Mouse (Mus musculus) c-Kit-negative CD71-positive TER-119-positive erythroid progenitor cells, embryonic 14.5 days (primary cell): ENCODE results near the gene Ccdc157.
A peak's percentile ranks its signal among the peaks of the same experiment; 100 is the strongest.

Source experiments
- DNase-seq: peaks from one replicate; pipeline ENCODE4 v3.0.0-alpha.2; 2013; ENCODE audit warnings: low read depth, low spot score

Ccdc157 gene

DNA sequence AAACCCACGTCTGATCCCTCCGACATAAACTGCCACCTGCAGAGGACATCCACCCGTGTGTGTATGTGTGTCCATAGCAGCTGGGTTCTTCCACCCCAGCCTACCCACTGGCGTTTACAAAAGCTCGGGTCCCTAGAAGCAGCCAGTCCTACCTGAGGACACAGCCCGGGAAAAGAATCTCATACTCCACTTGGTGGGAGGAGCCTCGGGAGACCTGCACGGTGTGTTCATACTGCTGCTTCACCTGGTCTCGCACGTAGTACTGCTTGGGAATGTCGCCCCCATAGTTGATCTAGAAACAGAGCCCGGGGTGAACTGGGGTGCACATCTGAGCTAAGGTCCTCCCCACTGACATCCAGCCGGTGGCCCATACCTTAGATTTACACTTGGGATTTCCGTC is 56.6 kb downstream of the Ccdc157 start:
- no peak for DNase-seq

DNA sequence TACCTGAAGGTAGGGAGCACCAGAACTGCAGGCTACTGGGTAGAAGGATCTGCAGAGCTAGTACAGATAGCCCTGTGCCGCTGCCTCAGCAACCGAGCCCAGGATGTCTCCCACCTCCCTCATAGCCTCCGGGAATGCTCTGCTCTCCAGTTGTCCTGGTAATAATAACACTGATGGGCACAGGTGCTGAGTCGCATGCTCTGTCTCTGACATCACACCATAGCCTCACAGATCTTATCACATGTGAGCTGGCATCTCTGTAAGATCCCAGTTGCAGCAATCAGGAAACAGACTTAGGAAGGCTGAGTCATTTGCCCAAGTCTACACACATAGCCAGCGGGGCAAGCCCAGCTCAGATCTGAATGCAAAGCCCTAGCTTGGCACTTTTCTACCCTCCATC is 58.2 kb downstream of the Ccdc157 start:
- no peak for DNase-seq

DNA sequence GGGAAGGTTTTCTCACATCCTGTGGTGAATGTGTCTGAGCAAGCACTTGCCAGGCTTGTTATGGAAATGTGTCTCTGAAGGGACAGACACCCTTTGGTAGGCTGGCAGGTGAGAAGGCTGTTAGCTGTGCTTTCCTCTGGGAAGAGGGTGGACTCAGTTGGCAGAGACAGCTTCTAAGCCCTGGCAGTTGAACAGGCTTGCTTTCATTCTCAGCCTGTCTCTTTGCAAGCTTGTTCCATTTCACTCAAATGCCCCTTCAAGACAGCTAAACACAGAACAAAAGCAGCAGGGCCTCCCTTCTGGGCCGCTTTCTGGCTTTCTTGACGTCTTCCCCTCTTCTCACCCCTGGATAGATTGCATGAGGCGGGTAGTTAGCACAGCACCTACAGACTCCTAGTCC is 60.6 kb downstream of the Ccdc157 start:
- no peak for DNase-seq

DNA sequence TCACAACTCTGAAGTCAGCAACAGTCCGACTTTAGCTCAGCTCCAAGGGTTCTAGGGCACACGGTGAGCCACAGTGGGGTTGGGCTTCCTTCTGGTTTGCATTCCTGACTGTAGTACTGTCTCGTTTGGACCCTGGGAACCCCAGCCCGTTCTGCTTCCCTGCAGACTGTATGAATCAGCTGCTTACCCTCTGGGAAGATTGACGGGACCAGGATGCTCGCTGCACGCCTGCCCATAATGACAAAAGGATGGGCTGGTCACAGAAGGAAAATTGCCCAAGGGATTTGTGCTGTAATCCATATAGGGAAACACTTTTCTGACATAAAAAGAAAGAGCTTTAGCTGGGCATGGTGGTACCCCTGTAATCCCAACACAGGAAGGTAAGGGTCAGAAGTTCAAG is 61.3 kb downstream of the Ccdc157 start:
- no peak for DNase-seq

DNA sequence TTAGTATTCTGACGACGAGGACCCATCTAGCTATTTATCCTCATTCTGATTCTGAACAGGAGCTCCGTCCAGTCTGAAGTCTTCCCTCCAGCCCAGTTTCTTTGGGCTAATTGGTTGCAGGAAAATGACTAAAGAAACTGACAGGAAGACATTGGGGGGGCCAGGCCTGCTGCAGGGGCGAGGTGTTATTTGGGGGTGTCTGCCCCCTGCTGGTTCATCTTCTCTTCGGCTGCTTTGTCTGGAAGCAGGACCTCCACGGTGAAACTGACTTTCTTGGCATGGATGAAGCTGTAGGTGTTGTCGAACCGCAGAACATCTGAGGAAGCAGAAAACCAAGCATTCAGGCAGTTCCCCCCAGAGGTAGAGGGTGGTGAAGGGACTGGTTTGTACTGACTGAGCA is 62.0 kb downstream of the Ccdc157 start:
- DNase-seq = no peak

DNA sequence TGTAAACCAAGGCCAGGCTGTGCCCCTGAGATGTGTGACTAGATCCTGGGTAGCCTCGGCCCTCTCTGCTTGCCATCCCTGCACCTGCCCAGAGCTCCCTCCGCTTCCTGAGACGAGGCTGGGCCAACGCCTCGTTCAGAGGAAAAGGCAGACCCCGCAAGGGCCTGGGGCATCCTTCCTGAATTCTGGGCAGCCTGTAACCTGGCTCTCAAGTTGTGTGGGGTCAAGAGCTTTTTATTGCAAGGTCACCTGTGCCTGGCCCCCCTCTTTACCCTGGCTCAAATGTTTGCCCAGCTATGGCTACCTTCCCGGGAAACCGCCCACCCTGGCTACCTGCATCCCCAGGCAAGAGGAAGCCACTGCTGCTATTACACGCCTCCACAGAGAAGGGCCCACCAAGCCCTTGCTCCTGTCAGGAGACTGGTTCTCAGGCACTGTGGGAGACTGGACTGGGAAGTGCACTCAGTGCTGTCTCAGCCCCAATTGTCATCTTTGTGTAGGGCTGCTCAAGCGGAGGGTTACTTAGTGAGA is 62.9 kb downstream of the Ccdc157 start:
- DNase-seq = no peak

DNA sequence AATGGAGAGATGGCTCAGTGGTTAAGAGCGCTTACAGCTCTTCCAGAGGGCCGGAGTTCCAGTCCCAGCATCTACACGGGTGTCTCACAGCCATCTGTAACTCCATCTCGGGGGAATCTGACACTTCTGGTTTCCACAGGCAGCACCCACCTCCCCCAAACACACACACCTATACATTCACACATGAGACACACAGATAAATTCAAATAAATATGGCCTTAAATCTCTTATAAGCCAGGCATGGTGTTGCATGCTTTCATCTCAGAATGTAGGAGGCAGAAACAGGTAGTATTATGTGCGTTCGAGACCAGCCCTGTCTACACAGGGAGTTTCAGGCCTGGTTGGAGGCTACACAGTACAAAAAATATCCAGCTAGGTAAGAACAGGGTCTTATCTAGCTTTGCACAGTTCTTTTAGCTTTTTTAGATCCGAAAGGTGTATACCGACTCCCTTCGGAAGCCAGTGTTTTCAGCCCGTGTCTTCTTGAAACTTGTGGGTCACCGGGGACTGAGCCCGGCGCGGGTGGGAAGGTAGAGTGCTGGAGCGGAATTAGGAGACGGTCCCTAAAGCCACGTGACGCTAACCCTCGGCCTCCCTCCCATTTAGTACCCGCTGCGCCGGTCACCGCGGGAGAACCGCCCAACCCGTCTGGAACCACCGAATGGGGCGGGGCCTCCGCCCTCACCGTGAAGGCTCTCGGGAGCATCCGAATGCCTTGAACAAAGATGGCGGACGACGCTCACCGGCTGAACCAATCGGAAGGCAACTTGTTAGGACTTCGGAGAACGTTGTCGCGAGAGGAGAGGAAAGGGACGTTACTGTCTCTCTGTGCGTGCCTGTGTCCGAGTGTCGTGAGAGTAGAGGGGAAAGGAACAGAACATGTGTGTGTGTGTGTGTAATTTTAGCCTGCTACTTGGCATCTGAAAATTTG is 63.8 kb downstream of the Ccdc157 start:
- DNase-seq = peak; percentile 98

DNA sequence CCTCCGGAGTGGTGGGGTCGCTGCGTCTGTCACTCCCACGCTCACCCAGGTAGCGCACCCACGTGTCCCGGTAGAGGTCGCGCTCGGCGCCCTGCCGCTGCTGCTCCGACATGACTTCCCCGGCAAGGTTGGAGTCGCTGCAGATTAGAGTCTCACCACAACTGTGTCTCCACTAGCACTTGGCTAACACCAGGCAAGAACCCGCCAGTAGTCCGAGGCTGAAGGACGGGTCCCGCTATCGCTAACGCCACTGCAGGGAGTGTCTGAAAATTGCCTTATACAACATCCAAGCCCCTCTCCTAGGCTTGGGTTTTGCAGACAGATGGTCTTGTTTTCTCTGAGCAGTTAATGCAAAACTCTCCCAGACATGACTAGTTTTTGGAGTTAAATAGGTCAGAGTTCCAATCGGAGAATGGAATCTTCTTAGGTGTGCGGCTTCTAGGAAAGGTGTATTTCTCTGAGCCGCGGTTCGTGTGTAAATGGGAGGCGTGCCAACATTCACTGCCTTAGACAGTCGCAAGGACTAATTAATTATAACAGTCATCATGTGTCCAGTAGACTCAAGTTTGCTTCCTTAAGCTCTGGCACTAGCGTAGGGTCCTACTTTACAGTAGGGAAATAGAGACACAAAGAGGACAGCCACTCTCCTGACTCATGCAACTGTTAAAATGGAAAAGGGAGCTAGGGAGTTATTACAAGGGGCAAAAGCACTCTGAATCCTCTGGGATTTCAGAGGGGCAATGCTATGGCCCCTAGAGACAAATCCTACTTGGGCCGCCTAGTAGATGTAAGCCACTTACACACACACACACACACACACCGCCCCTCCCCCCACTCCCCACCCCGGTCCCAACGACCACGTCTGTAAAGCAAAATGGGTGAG is 64.7 kb downstream of the Ccdc157 start, which contains the start of gene Mtfp1:
Mtfp1 (minus strand) TSS at position 275 of the 883 bp plus-strand sequence.
- DNase-seq = peak; percentile 49

DNA sequence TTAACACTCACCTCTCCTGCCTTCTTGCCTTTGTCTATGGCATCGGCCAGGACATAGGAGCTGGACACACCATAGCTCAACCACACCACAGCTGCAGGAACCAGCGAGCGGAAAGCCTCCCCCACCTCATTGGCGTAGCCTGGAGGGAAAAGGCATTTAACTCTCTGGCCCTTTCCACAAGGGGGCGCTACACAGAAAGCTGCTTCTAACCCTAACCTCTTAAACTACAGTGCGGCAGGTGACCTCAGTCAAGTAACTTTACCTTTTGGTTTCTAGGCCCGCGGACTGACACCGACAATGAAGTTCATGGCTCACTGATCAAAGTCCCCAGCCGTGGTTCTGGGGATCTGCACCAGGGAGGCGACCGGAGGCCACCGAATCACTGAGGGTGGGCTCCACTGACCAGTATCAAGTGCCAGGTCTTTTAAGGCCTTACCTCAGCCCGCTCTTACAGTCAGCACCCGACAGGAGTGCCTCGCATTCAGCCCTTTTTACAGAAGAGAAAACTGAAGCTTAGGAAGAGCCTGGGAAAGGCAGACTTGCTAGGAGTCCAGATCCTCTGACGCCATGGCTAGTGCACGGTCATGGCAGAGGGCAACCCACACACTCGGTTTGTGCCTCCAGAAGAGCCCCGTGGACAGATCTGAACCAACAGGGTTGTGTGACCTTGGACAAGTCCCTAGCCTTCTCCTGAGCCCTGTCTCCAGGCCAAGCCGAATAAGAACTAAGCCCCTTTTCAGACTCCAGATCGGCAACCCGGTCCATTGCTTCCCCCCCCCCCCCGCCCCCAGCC is 65.5 kb downstream of the Ccdc157 start:
- peak; percentile 80 for DNase-seq

DNA sequence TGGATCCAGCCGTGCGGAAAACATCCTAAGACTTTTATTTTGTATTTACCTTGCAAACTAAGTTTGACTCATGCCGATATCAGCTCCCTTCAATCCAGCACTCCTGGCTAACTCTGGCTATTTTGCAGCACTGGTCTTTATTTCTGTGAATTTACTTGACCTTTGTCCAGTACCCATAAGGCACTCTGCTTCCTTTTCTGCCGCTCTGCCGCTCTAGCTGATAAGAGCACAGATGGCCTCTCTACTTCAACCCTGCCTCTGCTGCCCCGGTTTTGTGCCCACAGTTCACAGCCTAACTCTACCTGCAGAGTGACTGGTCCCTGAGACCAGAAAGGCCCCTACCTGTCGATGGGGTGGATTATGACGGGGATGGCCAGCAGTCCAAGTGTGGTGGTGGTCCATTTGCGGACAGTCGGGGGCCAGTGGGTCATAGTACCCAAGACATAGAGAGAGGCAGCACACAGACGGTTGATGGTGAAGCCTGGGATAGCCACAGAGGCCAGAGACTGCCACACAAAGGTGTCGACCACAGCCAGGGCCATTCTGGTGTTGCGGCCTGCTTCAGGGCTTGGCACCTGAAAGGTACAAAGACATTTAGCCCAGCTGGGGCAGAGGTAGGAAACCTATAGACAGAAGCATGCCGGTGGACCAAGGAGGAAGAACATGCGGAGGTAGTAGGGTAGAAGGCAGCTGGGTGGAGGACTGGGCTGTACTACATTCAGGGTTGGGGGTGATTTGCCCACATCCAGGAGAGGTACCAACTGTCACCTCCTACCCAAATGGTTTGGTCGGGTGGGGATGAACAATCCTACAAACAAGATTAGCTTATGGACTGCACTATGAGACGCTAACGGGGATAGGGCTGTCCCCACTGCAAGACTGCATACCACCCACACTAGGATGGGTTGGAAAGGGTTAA is 66.4 kb downstream of the Ccdc157 start:
- no peak for DNase-seq
